Comparison of ENCODE assay signal across 16 mouse cellular contexts in the genomic region with DNA sequence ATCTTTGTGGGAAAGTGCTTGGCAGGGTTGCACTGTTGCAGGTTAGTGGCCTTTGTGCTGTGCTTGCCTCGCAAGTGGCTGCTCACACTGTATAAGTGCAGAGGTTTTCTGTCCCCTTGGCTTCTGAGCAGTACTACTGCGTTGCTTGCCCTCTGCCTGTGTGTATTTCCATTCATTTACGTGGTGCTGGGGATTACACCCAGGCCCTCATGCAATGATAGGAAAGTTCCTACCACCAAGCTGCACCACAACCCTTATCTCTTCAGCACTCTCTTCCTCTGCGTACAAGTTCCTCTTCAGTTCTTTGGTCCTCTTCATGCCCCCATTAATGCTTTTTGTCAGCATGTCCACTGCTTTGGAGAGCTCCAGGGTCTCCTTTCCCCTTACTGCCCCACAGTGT. TPM values are rescaled to one million over a fixed set of nuclear protein-coding genes. Genes with fewer than 3 reads are reported as not detected.
DNase-seq lines count a peak whose midpoint lies in the region; ATAC-seq and TF ChIP-seq lines count a peak whose summit lies in the region.
"Had no signal": no experiment of that assay in that cellular context is flagged by ENCODE, and none has a peak within 500 bp of the region (broad histone marks: within the 10 kb centered on the region; RNA-seq: fewer than 3 reads in every experiment).

No protein-coding gene starts in this region.

- dilution Hi-C loops in CH12.LX (cut with MboI; ENCODE audit: extremely low pct_ligation_motif_present, extremely low pct_unique_long_range_greater_than_20kb, low sequenced_read_pairs): no loop called here

- no peaks in the 10 kb centered on the region; the same call in 1 of the 2 replicates for H3K79me2 ChIP-seq in CH12.LX (replicated peaks; ENCODE audit: control insufficient read depth, extremely low read depth, insufficient read depth, poor library complexity, severe bottlenecking)

- TF ChIP-seq CTCF in CH12.LX (conservative IDR thresholded peaks at IDR 0.05 in 1 of 2, IDR thresholded peaks at IDR 0.05 in 1 of 2; ENCODE audit: low read depth in 2 of 2, low read length in 2 of 2): no peak
- no peak for TF ChIP-seq CTCF in bone marrow, adult 2 months (IDR thresholded peaks at IDR 0.05; ENCODE audit: control insufficient read depth, insufficient read depth, low read length)

- 0 out of 2 replicates have a peak, but pooled peaks have one; percentile 12 for TF ChIP-seq EP300 in CH12.LX (IDR thresholded peaks at IDR 0.05; ENCODE audit: low read length)

- H3K9me3 ChIP-seq in CH12.LX (replicated peaks; ENCODE audit: low read length): no peaks in the 10 kb centered on the region
- H3K9me3 ChIP-seq in liver, embryonic 12.5 days (replicated peaks): no peaks in the 10 kb centered on the region
- H3K9me3 ChIP-seq in hindbrain, embryonic 10.5 days: no peaks in the 10 kb centered on the region
- H3K9me3 ChIP-seq in midbrain, embryonic 11.5 days (ENCODE audit: control insufficient read depth, low read length): no peaks in the 10 kb centered on the region
- H3K9me3 ChIP-seq in intestine, embryonic 15.5 days: no peaks in the 10 kb centered on the region
- H3K9me3 ChIP-seq: forebrain, embryonic 13.5 days; hindbrain, embryonic 15.5 days; limb, embryonic 12.5 days had no signal

- no peak for TF ChIP-seq RAD21 in CH12.LX (IDR thresholded peaks at IDR 0.05; ENCODE audit: low read depth, low read length)

- no peaks in the 10 kb centered on the region for H3K27me3 ChIP-seq in CH12.LX (replicated peaks)
- H3K27me3 ChIP-seq in liver, embryonic 12.5 days (replicated peaks): no peaks in the 10 kb centered on the region
- H3K27me3 ChIP-seq in hindbrain, embryonic 10.5 days (ENCODE audit: insufficient read depth, poor library complexity, severe bottlenecking): no peaks in the 10 kb centered on the region
- H3K27me3 ChIP-seq in midbrain, embryonic 11.5 days (ENCODE audit: control insufficient read depth, insufficient read depth, low read length): no peaks in the 10 kb centered on the region
- H3K27me3 ChIP-seq in intestine, embryonic 15.5 days (replicated peaks): no peaks in the 10 kb centered on the region
- H3K27me3 ChIP-seq: forebrain, embryonic 13.5 days; hindbrain, embryonic 15.5 days; limb, embryonic 12.5 days had no signal

- no peak overlapping the region for H3K27ac ChIP-seq in CH12.LX (ENCODE audit: insufficient read depth, low read depth)
- H3K27ac ChIP-seq in bone marrow, adult 2 months (ENCODE audit: control insufficient read depth, insufficient read depth, low read depth, low read length, poor library complexity): peak overlapping the region; percentile 15; the same call in 1 of the 2 replicates
- peak overlapping the region; percentile 70 for H3K27ac ChIP-seq in liver, embryonic 12.5 days
- no peak overlapping the region for H3K27ac ChIP-seq in hindbrain, embryonic 10.5 days
- no peak overlapping the region for H3K27ac ChIP-seq in midbrain, embryonic 11.5 days (ENCODE audit: low read depth, low read length)
- no peak overlapping the region for H3K27ac ChIP-seq in intestine, embryonic 15.5 days
- H3K27ac ChIP-seq: forebrain, embryonic 13.5 days; heart, adult 2 months; hindbrain, embryonic 15.5 days; limb, embryonic 12.5 days had no signal

- H3K4me3 ChIP-seq in CH12.LX (replicated peaks in 1 of 3; ENCODE audit: low read depth in 2 of 3, low read length in 2 of 3, poor library complexity in 1 of 3): no peak overlapping the region
- H3K4me3 ChIP-seq in bone marrow, adult 2 months (replicated peaks; ENCODE audit: control insufficient read depth, low read depth, low read length): no peak overlapping the region
- H3K4me3 ChIP-seq in liver, embryonic 12.5 days: no peak overlapping the region
- no peak overlapping the region for H3K4me3 ChIP-seq in hindbrain, embryonic 10.5 days
- no peak overlapping the region for H3K4me3 ChIP-seq in midbrain, embryonic 11.5 days (ENCODE audit: low read depth, low read length)
- H3K4me3 ChIP-seq in intestine, embryonic 15.5 days (replicated peaks): no peak overlapping the region
- H3K4me3 ChIP-seq: forebrain, embryonic 13.5 days; heart, adult 2 months; hindbrain, embryonic 15.5 days; limb, embryonic 12.5 days had no signal

- H3K4me2 ChIP-seq in CH12.LX (ENCODE audit: insufficient read depth, low read depth, poor library complexity, severe bottlenecking): no peak overlapping the region
- H3K4me2 ChIP-seq in liver, embryonic 12.5 days: peak overlapping the region; percentile 15; the same call in 1 of the 2 replicates
- no peak overlapping the region for H3K4me2 ChIP-seq in midbrain, embryonic 11.5 days
- H3K4me2 ChIP-seq in intestine, embryonic 15.5 days (replicated peaks): no peak overlapping the region
- H3K4me2 ChIP-seq: forebrain, embryonic 13.5 days; hindbrain, embryonic 15.5 days; limb, embryonic 12.5 days had no signal

- H3K4me1 ChIP-seq in CH12.LX (ENCODE audit: control insufficient read depth in 1 of 2, insufficient read depth in 2 of 2): peaks cover 9 to 76% of the 10 kb centered on the region in 2 experiments
- peaks cover 9% of the 10 kb centered on the region for H3K4me1 ChIP-seq in bone marrow, adult 2 months (ENCODE audit: control insufficient read depth, insufficient read depth, low read length)
- H3K4me1 ChIP-seq in liver, embryonic 12.5 days: peaks cover 54% of the 10 kb centered on the region
- H3K4me1 ChIP-seq in hindbrain, embryonic 10.5 days (replicated peaks): peaks cover 12% of the 10 kb centered on the region
- no peaks in the 10 kb centered on the region for H3K4me1 ChIP-seq in midbrain, embryonic 11.5 days (ENCODE audit: control insufficient read depth, insufficient read depth, low read length)
- H3K4me1 ChIP-seq in intestine, embryonic 15.5 days (replicated peaks): peaks cover 11% of the 10 kb centered on the region
- H3K4me1 ChIP-seq: limb, embryonic 12.5 days had no signal

- no peak for DNase-seq in CH12.LX (ENCODE audit: extremely low read depth)
- no peak for DNase-seq in hindbrain, embryonic 10.5 days (ENCODE audit: low spot score)
- no peak for DNase-seq in midbrain, embryonic 11.5 days (ENCODE audit: low spot score, missing footprints)
- DNase-seq: adrenal gland, adult 2 months; cerebellum, adult 8-10 months; heart, adult 2 months; kidney, adult 8-10 months; midbrain, embryonic 14.5 days; thymus, adult 2 months had no signal

- peaks cover 23 to 69% of the 10 kb centered on the region in 2 experiments for H3K36me3 ChIP-seq in CH12.LX (replicated peaks in 1 of 2; ENCODE audit: control insufficient read depth in 1 of 2, insufficient read depth in 1 of 2, low read length in 1 of 2)
- H3K36me3 ChIP-seq in liver, embryonic 12.5 days: peaks cover 36% of the 10 kb centered on the region
- H3K36me3 ChIP-seq in hindbrain, embryonic 10.5 days: peaks cover 65% of the 10 kb centered on the region
- 0 out of 2 replicates have a peak, but pooled peaks cover 2% of the 10 kb centered on the region for H3K36me3 ChIP-seq in midbrain, embryonic 11.5 days (ENCODE audit: control insufficient read depth, insufficient read depth, low read length)
- H3K36me3 ChIP-seq in intestine, embryonic 15.5 days: 0 out of 2 replicates have a peak, but pooled peaks cover 3% of the 10 kb centered on the region

- TF ChIP-seq POLR2A in CH12.LX (IDR thresholded peaks at IDR 0.05; ENCODE audit: low read depth, low read length): no peak
- no peak for TF ChIP-seq POLR2A in bone marrow, adult 2 months (IDR thresholded peaks at IDR 0.05; ENCODE audit: borderline replicate concordance, control insufficient read depth, low read depth, low read length)

- 19% methylated on average over 4 of the region's 4 CpGs for WGBS in bone marrow, adult 2 months
- WGBS in liver, embryonic 12.5 days (ENCODE audit: insufficient replicate concordance): 12% methylated on average over 4 of the region's 4 CpGs
- 92% methylated on average over 4 of the region's 4 CpGs for WGBS in hindbrain, embryonic 10.5 days
- WGBS in midbrain, embryonic 11.5 days: 93% methylated on average over 4 of the region's 4 CpGs
- WGBS in intestine, embryonic 15.5 days: 87% methylated on average over 4 of the region's 4 CpGs

- no peak overlapping the region for H3K9ac ChIP-seq in CH12.LX (ENCODE audit: insufficient read depth, low read depth)
- no peak overlapping the region for H3K9ac ChIP-seq in liver, embryonic 12.5 days
- H3K9ac ChIP-seq in midbrain, embryonic 11.5 days (ENCODE audit: low read length): no peak overlapping the region
- no peak overlapping the region for H3K9ac ChIP-seq in intestine, embryonic 15.5 days
- H3K9ac ChIP-seq: forebrain, embryonic 13.5 days; hindbrain, embryonic 15.5 days; limb, embryonic 12.5 days had no signal

- ATAC-seq in liver, embryonic 12.5 days: peak; percentile 75
- peak; percentile 84 for ATAC-seq in megakaryocyte-erythroid progenitor cell, adult 5-6 weeks (replicated peaks; ENCODE audit: low FRiP score, low TSS enrichment, poor library complexity, severe bottlenecking)
- ATAC-seq in midbrain, embryonic 11.5 days (ENCODE audit: low FRiP score): no peak
- no peak for ATAC-seq in intestine, embryonic 15.5 days
- ATAC-seq: forebrain, embryonic 13.5 days had no signal

- in situ Hi-C loops in CH12.LX (cut with MboI; ENCODE audit: low pct_ligation_motif_present, low pct_unique_long_range_greater_than_20kb, low sequenced_read_pairs): no loop called here

TF ChIP-seq in CH12.LX, 34 proteins besides CTCF, POLR2A, EP300 and RAD21:
- TF ChIP-seq GABPA (IDR thresholded peaks at IDR 0.05; ENCODE audit: insufficient replicate concordance, low read depth, low read length): no peak

RNA-seq across cellular contexts. Expression of a gene that starts 14.7 kb away (rescaled TPM):
- 7.1 and 14.4 TPM in 2 replicates for total RNA-seq in CH12.LX (2012; rRNA removed)
- 2.5 and 3.2 TPM in 2 replicates for total RNA-seq in CH12.LX (2014; rRNA removed)
- 6.4 and 7.6 TPM in 2 replicates for polyA plus RNA-seq in CH12.LX (2012; ENCODE audit: insufficient read length, low read depth)
- 7.3 and 7.7 TPM in 2 replicates for polyA plus RNA-seq in bone marrow, adult 2 months (2011; ENCODE audit: insufficient read depth, insufficient read length, low replicate concordance, missing spikeins)
- 2.3 and 3.1 TPM in 2 replicates for polyA plus RNA-seq in liver, embryonic 12.5 days (2016; fragmentation: Nextera tagmentation; extraction: Ambion mirVana)
- 0.09 and 0.67 TPM in 2 replicates for total RNA-seq in megakaryocyte-erythroid progenitor cell, adult 5-6 weeks (2014; fragmentation: Nextera tagmentation)
- total RNA-seq in megakaryocyte-erythroid progenitor cell, adult 5-6 weeks (2017): 0.28 and 0.88 TPM in 2 replicates
- 2.2 and 2.4 TPM in 2 replicates for polyA plus RNA-seq in hindbrain, embryonic 10.5 days (2016; fragmentation: Nextera tagmentation; extraction: Ambion mirVana)
- polyA plus RNA-seq in midbrain, embryonic 11.5 days (2014; fragmentation: Nextera tagmentation; extraction: Ambion mirVana): 2.8 and 4.0 TPM in 2 replicates
- polyA plus RNA-seq in intestine, embryonic 15.5 days (2015; fragmentation: Nextera tagmentation; extraction: Ambion mirVana): 2.5 and 3.2 TPM in 2 replicates

Comparison
In these comparisons a context has a peak if more than half of its experiments do, and no peak if none do; other contexts are left out.
1. H3K27ac ChIP-seq: peak in bone marrow, adult 2 months (single experiment) and liver, embryonic 12.5 days (single experiment); none in CH12.LX (single experiment), hindbrain, embryonic 10.5 days (single experiment), midbrain, embryonic 11.5 days (single experiment) and intestine, embryonic 15.5 days (single experiment).
2. ATAC-seq: peak in liver, embryonic 12.5 days (single experiment) and megakaryocyte-erythroid progenitor cell, adult 5-6 weeks (single experiment); none in midbrain, embryonic 11.5 days (single experiment) and intestine, embryonic 15.5 days (single experiment).